Mouse (Mus musculus) MEL (cell line): ENCODE results near the gene Grm5.

Experiments
- CTCF ChIP-seq, 3 experiments: IDR thresholded peaks in 2 of 3; conservative IDR thresholded peaks in 1 of 3; 2 replicates each; pipeline ENCODE4 v1.5.1; 2011 to 2012; ENCODE audit warnings: low read length in 3 of 3, low read depth in 2 of 3, mild to moderate bottlenecking in 2 of 3, improper control_type of control experiment in 1 of 3, inconsistent platforms in 1 of 3, mixed read lengths in 1 of 3, moderate library complexity in 1 of 3; ENCODE audit not compliant: control insufficient read depth in 1 of 3, insufficient read depth in 1 of 3, poor library complexity in 1 of 3, severe bottlenecking in 1 of 3
- E2F4 ChIP-seq: IDR thresholded peaks from 2 replicates; pipeline ENCODE4 v1.6.1; 2011; ENCODE audit warnings: low read depth, low read length, improper control_type of control experiment, borderline replicate concordance
- EP300 ChIP-seq, 2 experiments: IDR thresholded peaks; 2 replicates each; pipeline ENCODE4 v1.6.1; 2011; ENCODE audit warnings: improper control_type of control experiment in 2 of 2, low read length in 2 of 2, low read depth in 1 of 2, mild to moderate bottlenecking in 1 of 2
- MAFK ChIP-seq: IDR thresholded peaks from 2 replicates; pipeline ENCODE4 v1.6.1; 2011; ENCODE audit warnings: low read depth, mild to moderate bottlenecking, low read length, improper control_type of control experiment, borderline replicate concordance
- NELFE ChIP-seq: IDR thresholded peaks from 2 replicates; pipeline ENCODE4 v1.6.1; 2011; ENCODE audit warnings: low read depth, low read length, improper control_type of control experiment
- NRF1 ChIP-seq: IDR thresholded peaks from 2 replicates; pipeline ENCODE4 v1.6.1; 2014; ENCODE audit warnings: low read depth, mild to moderate bottlenecking, inconsistent platforms, low read length, improper control_type of control experiment, moderate library complexity; ENCODE audit not compliant: poor library complexity, insufficient read depth, severe bottlenecking
- RCOR1 ChIP-seq: IDR thresholded peaks from 2 replicates; pipeline ENCODE4 v1.6.1; 2012; ENCODE audit warnings: low read depth, mild to moderate bottlenecking, inconsistent platforms, low read length, improper control_type of control experiment
- SIN3A ChIP-seq: IDR thresholded peaks from 2 replicates; pipeline ENCODE4 v1.6.1; 2012; ENCODE audit warnings: low read length, improper control_type of control experiment, inconsistent platforms

GRCm38 (mm10) chr7:87565300-87565699 lies 18.7 kb upstream of the Grm5 start:
- no peak for TF ChIP-seq NRF1
- TF ChIP-seq NELFE, result no peak
- TF ChIP-seq CTCF (IDR thresholded peaks at IDR 0.05 in 2 of 3, conservative IDR thresholded peaks at IDR 0.05 in 1 of 3; ENCODE audit: control insufficient read depth in 1 of 3, insufficient read depth in 1 of 3, low read depth in 2 of 3, low read length in 3 of 3, poor library complexity in 1 of 3, severe bottlenecking in 1 of 3), result no peak
- TF ChIP-seq EP300 (IDR thresholded peaks at IDR 0.05; ENCODE audit: low read depth in 1 of 2, low read length in 2 of 2), result no peak
- no peak for TF ChIP-seq E2F4
- no peak for TF ChIP-seq MAFK
- no peak for TF ChIP-seq RCOR1
- TF ChIP-seq SIN3A, result no peak
